Mouse (Mus musculus) spleen, postnatal 14 days (tissue): Measurements from ENCODE around the gene Rdh8.
"Not testable (repeated sequence)": the region's sequence is repeated elsewhere in the genome, so short reads cannot be mapped to it uniquely, and the experiment has no call there.

Experiments used
- DNase-seq, 2 experiments: peaks; one replicate each; pipeline ENCODE4 v3.0.0; 2021 to 2022; ENCODE audit warnings: low spot score in 2 of 2

The Rdh8 gene

GRCm38 (mm10) chr9:20818236-20818635 is at the start of gene Rdh8:
Gene Rdh8 (plus strand): TSS chr9:20818503.
- DNase-seq: no peak

DNA sequence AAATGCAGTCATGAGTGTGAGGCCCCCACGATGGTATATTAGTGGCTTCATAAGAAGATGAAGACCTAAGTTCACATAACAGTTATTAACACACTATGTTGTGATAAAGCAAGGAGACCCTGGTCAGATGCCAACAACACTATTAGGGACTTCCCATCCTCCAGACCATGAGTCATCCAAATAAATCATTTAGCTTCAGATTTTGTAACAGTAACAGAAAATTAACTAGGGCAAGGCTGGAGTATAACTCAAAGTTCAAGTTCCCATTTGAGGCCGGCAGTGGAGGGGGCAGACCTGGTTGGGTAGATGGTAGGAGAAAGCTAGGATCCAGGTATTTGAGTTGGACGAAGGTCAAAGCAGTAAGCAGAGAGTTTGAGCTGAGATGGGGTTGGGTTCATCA is 37.0 kb upstream of the Rdh8 start:
- no peak for DNase-seq

GRCm38 (mm10) chr9:20785055-20785454 is 33.2 kb upstream of the Rdh8 start:
- no peak for DNase-seq

DNA sequence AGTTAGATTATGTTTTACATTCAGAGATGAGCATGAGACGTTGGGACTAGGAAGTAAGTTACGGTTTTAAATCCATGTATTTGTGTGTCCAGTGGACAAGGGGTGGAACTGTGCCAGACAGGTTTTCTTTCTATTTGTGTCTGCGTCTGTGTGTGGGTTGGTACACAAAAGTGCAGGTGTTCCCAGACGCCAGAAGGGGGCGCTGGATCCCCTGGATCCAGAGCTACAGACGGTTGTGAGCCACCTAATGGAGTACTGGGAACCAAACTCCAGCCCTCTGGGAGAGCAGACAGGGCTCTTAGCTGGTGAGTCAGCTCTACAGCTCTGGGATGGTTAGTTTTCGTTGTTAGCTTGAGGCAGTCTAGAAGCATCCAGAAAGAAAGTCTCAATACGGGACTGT is 30.3 kb upstream of the Rdh8 start:
- no peak for DNase-seq

DNA sequence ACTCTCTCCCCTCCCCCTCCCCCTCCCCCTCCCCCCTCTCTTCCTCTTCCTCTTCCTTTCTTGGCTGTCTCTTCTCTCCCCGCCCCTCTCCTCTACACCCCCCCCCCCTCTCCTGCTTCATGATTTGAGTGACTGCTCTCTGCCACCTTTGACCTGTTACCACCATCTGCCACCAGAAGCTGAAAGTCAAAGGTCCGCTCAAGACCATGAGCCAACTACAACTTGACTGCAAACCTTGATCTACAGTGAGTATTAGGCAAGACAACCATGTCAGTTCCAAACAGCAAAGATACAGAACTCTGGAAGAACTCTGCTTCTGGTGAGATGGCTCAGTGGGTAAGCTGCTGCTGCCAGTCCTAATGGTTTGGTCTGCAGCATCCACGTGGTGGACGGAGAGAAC is 28.7 kb upstream of the Rdh8 start:
- no peak for DNase-seq

DNA sequence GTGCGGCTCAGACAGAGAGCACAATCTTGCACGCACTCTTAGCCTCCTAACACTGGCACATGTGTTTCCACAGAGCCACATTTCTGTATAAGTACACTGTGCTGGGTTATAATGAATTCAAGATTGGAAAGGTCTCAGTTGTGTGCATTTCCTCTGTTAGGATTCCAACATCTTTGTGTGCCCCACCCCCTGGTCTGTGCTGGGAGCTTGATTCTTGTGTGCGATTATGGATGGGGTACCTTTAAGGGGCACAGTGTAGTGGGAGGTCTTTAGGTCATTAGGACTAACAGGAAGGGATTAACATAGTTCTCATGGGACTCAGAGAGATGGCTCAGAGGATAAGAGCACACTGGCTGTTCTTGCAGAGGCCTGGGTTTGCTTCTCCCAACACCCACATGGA is 28.0 kb upstream of the Rdh8 start:
- no peak for DNase-seq

DNA sequence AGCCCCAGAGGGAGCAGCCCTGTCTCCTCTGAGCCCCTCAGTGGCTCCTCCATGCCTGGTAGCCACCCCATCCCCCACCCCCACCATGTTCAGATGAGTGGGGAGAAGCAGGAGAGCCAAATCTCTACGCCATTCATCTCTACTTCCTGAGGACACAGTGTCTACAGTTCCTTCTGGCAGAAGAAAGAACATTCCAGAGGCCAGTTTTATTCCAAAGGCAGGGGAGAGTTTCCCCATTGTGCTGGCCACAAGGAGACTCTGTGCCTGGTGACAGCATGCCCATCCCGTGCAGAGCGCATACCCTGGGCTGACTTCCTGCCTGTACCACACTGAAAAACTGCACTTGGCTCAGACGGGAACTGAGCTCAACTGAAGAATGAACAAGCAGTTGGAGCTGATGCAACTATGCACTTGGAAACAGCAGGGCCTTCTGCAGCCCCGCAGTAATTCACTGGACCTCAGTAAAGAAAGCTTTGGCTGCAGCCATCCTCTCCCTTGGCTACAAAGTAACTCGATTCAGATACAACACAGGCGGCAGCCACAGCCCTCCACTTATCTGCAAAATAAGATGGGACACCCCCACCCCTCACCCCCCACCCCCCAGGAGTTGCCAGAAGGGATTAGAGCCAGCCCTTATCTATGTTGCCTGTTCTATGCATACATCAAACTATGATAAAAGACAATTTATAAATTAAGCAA is 24.0 kb upstream of the Rdh8 start:
- no peak for DNase-seq

DNA sequence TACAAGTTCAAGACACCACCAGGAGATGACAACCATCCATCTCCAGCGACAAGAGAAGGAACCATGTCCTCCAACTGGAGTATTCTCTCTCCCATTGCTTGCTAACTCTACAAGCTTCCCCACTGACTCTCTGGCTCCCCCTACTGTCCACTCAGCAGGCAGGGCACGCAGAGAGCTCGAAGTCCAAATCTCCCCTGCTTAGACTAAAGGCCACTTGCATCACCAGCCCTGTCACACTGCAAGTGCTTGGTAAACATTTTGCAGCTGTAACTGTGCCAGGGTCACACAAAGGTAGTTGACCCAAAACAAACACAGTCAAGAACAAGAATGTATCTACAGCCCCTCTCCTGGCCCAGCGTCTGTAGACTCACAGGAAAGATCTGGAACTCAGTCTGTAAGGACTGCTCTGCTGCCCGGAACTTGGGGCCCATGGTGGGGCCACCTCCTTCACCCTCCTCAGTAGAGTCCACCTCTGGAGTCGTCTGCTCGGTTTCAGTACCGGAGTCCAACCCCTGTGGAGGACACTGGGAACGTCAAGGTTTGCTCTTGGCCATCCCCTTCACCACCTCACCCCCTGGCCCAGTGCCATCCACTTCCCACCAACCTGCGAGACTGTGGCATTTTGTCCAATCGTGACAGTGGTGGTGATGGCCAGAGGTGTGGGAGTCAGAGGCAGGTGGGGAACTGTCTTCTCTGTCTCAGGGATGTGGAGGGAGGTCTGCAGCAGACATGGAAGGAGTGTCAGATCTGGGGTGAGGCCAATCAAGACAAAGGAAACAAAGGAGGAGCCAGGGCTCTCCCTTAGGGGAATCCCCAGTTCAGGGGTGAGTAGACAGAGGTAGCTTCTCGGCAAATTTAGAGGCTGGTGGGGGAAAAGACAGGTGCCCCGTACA is 13.8 kb upstream of the Rdh8 start:
- peak in 1 of 2 experiments; percentile 15 for DNase-seq

DNA sequence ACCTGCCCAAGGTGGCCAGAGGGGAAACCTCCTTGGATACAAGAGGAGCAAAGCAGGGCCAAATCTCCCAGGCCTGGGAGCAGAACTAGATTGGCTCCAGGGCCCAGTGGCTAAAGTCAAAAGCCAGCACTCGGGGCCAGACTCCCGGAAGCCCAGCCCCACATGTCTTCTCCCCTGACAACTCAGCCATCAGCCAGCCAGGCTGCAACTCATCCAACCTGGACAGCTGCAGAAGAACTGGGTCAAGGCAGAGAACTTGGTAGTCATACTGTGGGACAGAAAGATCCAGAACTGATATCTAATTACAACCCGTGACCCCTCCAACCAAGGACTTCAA is 13.2 kb upstream of the Rdh8 start:
- DNase-seq: no peak

DNA sequence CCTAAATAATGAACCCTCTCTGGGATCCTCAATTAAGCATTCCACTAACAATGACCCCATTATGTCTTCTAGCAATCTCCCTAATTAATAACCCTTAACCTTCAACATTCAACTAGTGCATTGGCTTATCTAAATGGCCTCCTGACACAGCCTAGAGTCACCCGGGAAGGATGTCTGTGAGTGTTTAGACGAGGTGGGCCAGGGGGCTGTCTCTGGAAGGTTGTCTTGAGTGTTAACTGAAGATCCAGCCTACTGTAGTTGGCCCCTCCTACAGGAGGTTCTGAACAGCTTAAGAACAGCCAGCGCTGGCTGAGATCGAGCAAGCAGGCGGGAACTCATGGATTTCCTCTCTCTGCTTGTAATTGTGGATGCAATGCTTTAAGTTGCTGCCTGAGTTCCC is 12.6 kb upstream of the Rdh8 start:
- no peak for DNase-seq

- no peak for DNase-seq
Observed at GRCm38 (mm10) chr9:20810271-20810670, 8.0 kb upstream of the Rdh8 start.

DNA sequence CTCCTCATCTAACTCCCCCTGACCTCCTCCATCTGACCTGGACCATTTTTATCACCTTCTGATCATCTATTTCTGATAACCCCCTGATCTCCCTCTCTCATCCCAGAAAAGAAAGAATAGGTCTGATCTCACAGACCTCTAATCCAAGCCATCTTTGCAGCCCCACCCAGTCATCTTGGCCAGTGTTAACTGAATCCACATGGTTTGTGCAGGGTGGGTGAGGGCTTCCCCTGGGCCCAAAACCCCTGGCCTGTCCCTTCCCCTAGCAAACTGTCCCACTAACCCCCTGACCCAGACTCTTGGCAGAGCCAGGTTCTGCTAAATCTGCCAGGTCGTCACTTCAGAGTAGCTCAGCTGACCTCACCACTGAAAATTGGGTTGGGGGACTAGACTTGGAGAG is 7.5 kb upstream of the Rdh8 start:
- DNase-seq: no peak

- peak in 1 of 2 experiments; percentile 12 for DNase-seq
Observed at GRCm38 (mm10) chr9:20812537-20813271, 5.6 kb upstream of the Rdh8 start.

GRCm38 (mm10) chr9:20814521-20815272 is 3.6 kb upstream of the Rdh8 start, which contains the start of gene Col5a3:
Gene Col5a3 (minus strand): TSS chr9:20815067.
- DNase-seq: no peak

DNA sequence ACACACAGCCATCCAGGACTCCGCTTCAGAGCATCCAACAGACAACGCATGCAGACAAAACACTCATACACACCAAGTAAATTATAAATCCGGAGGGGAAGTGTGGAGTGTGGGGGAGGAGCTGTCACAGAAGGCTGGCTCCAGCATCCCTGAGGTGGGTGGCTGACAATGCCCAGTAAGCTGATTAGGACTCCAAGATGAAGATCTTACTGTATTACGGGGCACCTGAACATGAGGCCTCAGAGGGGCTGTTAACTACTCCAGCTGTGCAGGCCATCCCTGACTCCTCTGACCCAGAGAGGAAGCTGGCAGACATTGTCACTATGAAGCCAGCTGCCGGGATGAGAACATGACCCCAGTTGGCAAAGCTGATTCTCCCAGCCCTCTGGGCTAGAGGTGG is 1.7 kb downstream of the Rdh8 start:
- DNase-seq: no peak

GRCm38 (mm10) chr9:20822821-20823220 is 4.5 kb downstream of the Rdh8 start:
- no peak for DNase-seq

- DNase-seq: no peak
Observed at GRCm38 (mm10) chr9:20825781-20826180, 7.5 kb downstream of the Rdh8 start.

DNA sequence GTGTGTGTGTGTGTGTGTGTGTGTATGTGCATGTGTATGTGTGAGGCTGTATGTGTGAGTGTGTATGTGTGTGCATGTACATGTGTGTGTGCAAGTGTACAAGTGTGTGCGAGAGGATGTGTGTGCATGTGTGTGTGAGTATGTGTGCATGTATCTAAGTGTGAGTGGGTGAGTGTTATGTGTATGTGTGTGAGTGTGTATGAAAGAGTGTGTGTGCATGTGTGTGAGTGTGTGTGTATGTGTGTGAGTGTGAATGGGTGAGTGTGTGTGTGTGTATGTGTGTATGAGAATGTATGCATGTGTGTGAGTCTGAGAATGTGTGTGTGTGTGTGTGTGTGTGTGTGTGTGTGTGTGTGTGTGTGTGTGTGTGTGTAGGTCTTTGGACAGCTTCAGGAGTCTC is 9.8 kb downstream of the Rdh8 start:
- DNase-seq: no peak

DNA sequence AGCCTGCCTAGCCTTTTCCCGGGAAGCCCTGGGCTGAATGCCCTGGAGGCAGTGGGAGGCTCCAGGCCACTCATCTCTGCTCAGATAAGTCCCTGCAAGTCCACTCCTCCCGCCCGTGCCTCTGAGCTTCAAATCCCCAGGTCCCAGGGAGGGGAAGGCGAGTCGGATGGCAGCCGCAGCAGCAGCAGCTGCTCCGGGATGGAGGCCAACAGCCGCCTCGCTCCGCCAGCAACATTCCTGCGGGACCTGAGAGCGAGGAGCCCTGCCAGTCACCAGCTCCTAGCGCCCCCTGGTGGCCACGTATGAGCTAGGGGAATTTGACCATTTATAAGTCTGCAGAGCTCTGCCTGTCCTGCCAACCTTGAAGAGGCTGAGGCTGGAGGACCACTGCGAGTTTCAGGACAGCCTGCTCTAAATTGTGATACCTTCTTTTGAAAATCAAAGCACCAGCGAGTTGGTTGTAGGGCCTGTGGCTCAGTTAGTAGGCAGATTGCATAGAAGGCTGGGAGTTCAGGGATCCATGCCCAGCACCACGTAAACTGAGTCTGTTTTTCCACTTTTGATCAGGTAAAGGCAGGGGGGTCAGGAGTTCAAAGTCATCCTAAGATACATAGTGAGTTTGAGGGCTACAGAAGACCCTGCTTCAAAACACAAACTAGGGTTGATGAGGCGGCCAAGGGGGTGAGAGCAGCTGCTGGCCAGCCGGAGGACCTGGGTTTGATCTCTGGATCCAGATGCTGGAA is 12.8 kb downstream of the Rdh8 start:
- peak; percentile 42 to 65 for DNase-seq

- no peak for DNase-seq
Observed at GRCm38 (mm10) chr9:20834881-20835280, 16.6 kb downstream of the Rdh8 start.

DNA sequence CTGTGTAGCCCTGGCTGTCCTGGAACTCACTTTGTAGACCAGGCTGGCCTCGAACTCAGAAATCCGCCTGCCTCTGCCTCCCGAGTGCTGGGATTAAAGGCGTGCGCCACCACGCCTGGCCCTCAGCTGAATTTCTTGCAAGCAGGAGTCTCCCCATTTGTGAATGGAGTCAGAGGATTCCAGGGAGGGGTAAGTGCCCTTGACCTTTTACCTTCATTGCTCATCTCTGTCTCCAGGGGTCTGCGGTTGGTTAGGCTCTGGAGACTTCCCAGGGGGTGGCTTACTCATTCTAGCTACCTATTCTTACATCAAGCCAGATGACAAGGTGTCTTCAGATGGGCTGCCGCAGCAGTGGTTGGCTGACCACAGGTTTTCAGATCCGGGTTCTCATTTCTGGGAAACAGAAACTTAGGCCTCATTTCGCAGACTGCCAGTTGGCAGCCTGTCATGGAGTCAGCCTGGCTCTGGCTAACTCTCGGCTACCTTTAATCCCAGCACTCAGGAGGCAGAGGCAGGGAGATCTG is 17.2 kb downstream of the Rdh8 start:
- DNase-seq: not testable (repeated sequence)
